Mouse (Mus musculus) intestine, postnatal 0 days (tissue): Measurements from ENCODE around the gene Iqsec1. TPM values are rescaled to one million over a fixed set of nuclear protein-coding genes. Genes with fewer than 3 reads are reported as not detected.

Source experiments
- ATAC-seq: fragments of 200-750 bp; cut with Nextera tagmentation; 2 replicates; pipeline ENCODE4 v1.8.0; 2017; ENCODE audit warnings: mild to moderate bottlenecking, moderate TSS enrichment, moderate library complexity
- H3K27ac ChIP-seq: fragments of 300-500 bp; sonication (generic); 2 replicates; pipeline ENCODE4 v1.5.1; 2014; ENCODE audit warnings: mild to moderate bottlenecking, low read depth, low read length, moderate library complexity
- H3K27me3 ChIP-seq: fragments of 300-500 bp; sonication (generic); replicated peaks from 2 replicates; pipeline ENCODE4 v1.6.1; 2014; ENCODE audit warnings: low read length, mixed read lengths; ENCODE audit not compliant: control insufficient read depth, insufficient read depth
- H3K36me3 ChIP-seq: fragments of 300-500 bp; sonication (generic); 2 replicates; pipeline ENCODE4 v1.6.1; 2014; ENCODE audit warnings: mild to moderate bottlenecking, moderate library complexity; ENCODE audit not compliant: control insufficient read depth, insufficient read depth
- H3K4me1 ChIP-seq: fragments of 300-500 bp; sonication (generic); replicated peaks from 2 replicates; pipeline ENCODE4 v1.6.1; 2014; ENCODE audit warnings: antibody characterized with exemption, low read length, mixed read lengths; ENCODE audit not compliant: control insufficient read depth, insufficient read depth
- H3K4me2 ChIP-seq: fragments of 300-500 bp; sonication (generic); replicated peaks from 2 replicates; pipeline ENCODE4 v1.6.1; 2014; ENCODE audit warnings: low read depth, mild to moderate bottlenecking, moderate library complexity
- H3K4me3 ChIP-seq: fragments of 300-500 bp; sonication (generic); 2 replicates; pipeline ENCODE4 v1.5.1; 2014; ENCODE audit warnings: low read depth, low read length
- H3K9ac ChIP-seq: fragments of 300-500 bp; sonication (generic); 2 replicates; pipeline ENCODE4 v1.6.1; 2014; ENCODE audit warnings: mild to moderate bottlenecking, low read depth, low read length
- H3K9me3 ChIP-seq: fragments of 300-500 bp; sonication (generic); 2 replicates; pipeline ENCODE4 v1.6.1; 2016; ENCODE audit warnings: mixed run types; ENCODE audit not compliant: control insufficient read depth
- CTCF ChIP-seq: sonication (generic); IDR thresholded peaks from 2 replicates; pipeline ENCODE4 v1.5.1; 2016; ENCODE audit warnings: low read depth, mild to moderate bottlenecking, control low read depth, antibody characterized with exemption, moderate library complexity
- WGBS: fragments of 180-500 bp; shearing (Covaris S2); extraction: QIAGEN DNeasy Blood & Tissue Kit; methylation state at CpG from one replicate; pipeline ENCODE4 v1.1.7; 2014; 5-methylcytosine and 5-hydroxymethylcytosine counted together
- polyA plus RNA-seq: library from polyadenylated mRNA; unstranded; fragments of >200 nt; fragmentation: Nextera tagmentation; extraction: Ambion mirVana; gene quantifications from 2 replicates; pipeline ENCODE4 v1.2.1, GENCODE M21; 2015

The Iqsec1 gene
- polyA plus RNA-seq, 1 experiment from 2014 or later, result 7.0 TPM

- 83% methylated on average over 1 of the region's 1 CpGs for WGBS
- H3K27ac ChIP-seq, result no peak overlapping the region
- H3K4me1 ChIP-seq, result peaks cover 7% of the 10 kb centered on the region; the same call in 1 of the 2 replicates
- no peaks in the 10 kb centered on the region for H3K36me3 ChIP-seq
- no peaks in the 10 kb centered on the region for H3K9me3 ChIP-seq
- H3K9ac ChIP-seq, result no peak overlapping the region
- TF ChIP-seq CTCF, result no peak
- H3K4me3 ChIP-seq, result no peak overlapping the region
- H3K4me2 ChIP-seq, result no peak overlapping the region
- no peaks in the 10 kb centered on the region; the same call in 1 of the 2 replicates for H3K27me3 ChIP-seq
- ATAC-seq, result no peak
These were observed 181.7 kb downstream of the Iqsec1 start for GRCm38 (mm10) chr6:90806743-90807142.

- 42% methylated on average over 2 of the region's 2 CpGs for WGBS
- Histone ChIP-seq H3K4me3 (no peak overlapping the region), H3K4me1 (peaks cover 7% of the 10 kb centered on the region; the same call in 1 of the 2 replicates), H3K27me3 (no peaks in the 10 kb centered on the region; the same call in 1 of the 2 replicates), H3K27ac (no peak overlapping the region), H3K36me3 (no peaks in the 10 kb centered on the region), H3K9me3 (no peaks in the 10 kb centered on the region), H3K4me2 (no peak overlapping the region), H3K9ac (no peak overlapping the region)
- no peak for TF ChIP-seq CTCF
- 0 out of 2 replicates have a peak, but pooled peaks have one; percentile 19 for ATAC-seq
These were observed 183.4 kb downstream of the Iqsec1 start for GRCm38 (mm10) chr6:90805101-90805500.

- H3K27me3 ChIP-seq, result no peaks in the 10 kb centered on the region
- no peak for ATAC-seq
- H3K9me3 ChIP-seq, result no peaks in the 10 kb centered on the region
- H3K36me3 ChIP-seq, result no peaks in the 10 kb centered on the region
- TF ChIP-seq CTCF, result no peak; the same call in 1 of the 2 replicates
- H3K9ac ChIP-seq, result no peak overlapping the region
- H3K4me3 ChIP-seq, result no peak overlapping the region
- H3K4me1 ChIP-seq, result peaks cover 7% of the 10 kb centered on the region; the same call in 1 of the 2 replicates
- no peak overlapping the region for H3K4me2 ChIP-seq
- H3K27ac ChIP-seq, result no peak overlapping the region
These were observed 183.8 kb downstream of the Iqsec1 start for GRCm38 (mm10) chr6:90804646-90805045.

- Histone ChIP-seq H3K4me1 (no peaks in the 10 kb centered on the region), H3K9ac (no peak overlapping the region), H3K9me3 (no peaks in the 10 kb centered on the region), H3K4me2 (no peak overlapping the region), H3K27ac (no peak overlapping the region), H3K36me3 (no peaks in the 10 kb centered on the region), H3K27me3 (no peaks in the 10 kb centered on the region), H3K4me3 (no peak overlapping the region)
- 90% methylated on average over 8 of the region's 8 CpGs for WGBS
- TF ChIP-seq CTCF, result no peak
- no peak for ATAC-seq
These were observed 185.9 kb downstream of the Iqsec1 start for GRCm38 (mm10) chr6:90802604-90803003.

DNA sequence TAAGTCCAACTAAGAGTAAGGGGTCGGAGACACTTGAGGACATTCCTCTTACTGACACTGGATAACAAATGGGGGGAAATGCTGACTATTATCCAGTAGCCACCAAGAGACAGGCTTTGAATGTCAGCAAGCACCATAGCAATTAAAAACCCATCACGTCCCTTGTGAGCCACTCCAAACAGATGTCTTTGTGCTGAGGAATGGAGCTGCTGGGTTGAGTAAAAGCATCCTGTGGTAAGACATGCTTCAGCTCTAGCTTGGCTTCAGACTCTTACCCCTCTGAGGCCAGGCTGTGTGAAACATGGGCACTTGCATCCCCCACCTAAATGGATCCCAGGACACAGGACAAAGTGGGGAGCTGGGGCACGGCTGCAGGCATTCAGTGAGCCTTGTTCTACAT lies 186.4 kb downstream of the Iqsec1 start:
- H3K9ac ChIP-seq, result no peak overlapping the region
- H3K9me3 ChIP-seq, result no peaks in the 10 kb centered on the region
- H3K27me3 ChIP-seq, result no peaks in the 10 kb centered on the region
- no peak overlapping the region for H3K4me3 ChIP-seq
- no peaks in the 10 kb centered on the region for H3K36me3 ChIP-seq
- no peak overlapping the region for H3K4me2 ChIP-seq
- 76% methylated on average over 3 of the region's 3 CpGs for WGBS
- TF ChIP-seq CTCF, result no peak
- H3K4me1 ChIP-seq, result no peaks in the 10 kb centered on the region
- no peak overlapping the region for H3K27ac ChIP-seq
- ATAC-seq, result no peak

DNA sequence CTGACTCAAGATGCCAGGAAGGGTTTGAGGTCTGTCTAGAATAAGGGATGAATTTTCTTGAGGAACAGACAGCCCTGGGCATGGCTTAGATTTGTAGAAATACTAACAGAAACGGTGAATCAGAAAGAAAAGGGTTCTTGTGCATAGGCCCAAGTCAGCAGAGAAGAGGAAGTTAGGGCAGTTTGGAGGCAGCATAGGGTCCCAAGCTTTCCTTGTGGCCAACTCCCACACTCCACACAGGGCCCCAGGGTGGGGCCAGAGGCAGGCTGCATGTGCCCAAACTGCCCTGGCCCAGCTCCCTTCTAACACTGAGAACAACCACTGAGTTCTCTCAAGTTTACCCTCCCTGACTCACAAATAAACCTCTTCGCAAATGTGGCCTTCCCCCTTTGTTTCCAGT lies 187.7 kb downstream of the Iqsec1 start:
- ATAC-seq, result no peak
- Histone ChIP-seq H3K4me2 (no peak overlapping the region), H3K9ac (no peak overlapping the region), H3K27ac (no peak overlapping the region), H3K36me3 (no peaks in the 10 kb centered on the region), H3K27me3 (no peaks in the 10 kb centered on the region), H3K4me3 (no peak overlapping the region), H3K4me1 (no peaks in the 10 kb centered on the region), H3K9me3 (no peaks in the 10 kb centered on the region)
- TF ChIP-seq CTCF, result no peak
- WGBS, result 88% methylated on average over 2 of the region's 2 CpGs

GRCm38 (mm10) chr6:90799116-90799515 lies 189.4 kb downstream of the Iqsec1 start:
- ATAC-seq, result no peak
- H3K27ac ChIP-seq, result no peak overlapping the region
- no peak overlapping the region for H3K4me3 ChIP-seq
- no peaks in the 10 kb centered on the region for H3K36me3 ChIP-seq
- H3K9ac ChIP-seq, result no peak overlapping the region
- H3K9me3 ChIP-seq, result no peaks in the 10 kb centered on the region
- TF ChIP-seq CTCF, result no peak
- H3K4me1 ChIP-seq, result no peaks in the 10 kb centered on the region
- H3K27me3 ChIP-seq, result no peaks in the 10 kb centered on the region
- H3K4me2 ChIP-seq, result no peak overlapping the region
- 94% methylated on average over 1 of the region's 1 CpGs for WGBS
